In the genomic region with DNA sequence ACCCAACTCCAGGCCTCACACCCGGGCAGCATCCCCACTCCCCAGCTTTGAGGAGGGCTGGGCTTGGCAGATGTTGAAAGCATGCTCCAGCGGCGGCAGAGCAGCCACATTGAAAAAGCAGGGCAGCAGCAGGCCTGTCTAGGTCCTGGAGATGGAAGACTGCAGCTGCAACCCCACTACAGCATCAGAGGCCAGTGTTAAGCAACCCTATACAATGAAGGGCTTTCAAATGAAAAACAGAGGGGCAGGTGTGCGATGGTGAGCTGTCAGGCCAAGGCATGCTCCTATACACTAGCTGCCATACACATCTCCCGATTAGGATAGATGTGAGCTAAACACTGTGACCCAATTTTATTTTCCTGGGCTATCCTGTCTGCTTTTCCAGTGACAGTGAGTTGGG, we compare ENCODE assay signal across 17 mouse cellular contexts.
A peak's percentile ranks its signal among the peaks of the same experiment; 100 is the strongest.
DNase-seq lines count a peak whose midpoint lies in the region; ATAC-seq and TF ChIP-seq lines count a peak whose summit lies in the region.
"Had no signal": no experiment of that assay in that cellular context is flagged by ENCODE, and none has a peak within 500 bp of the region (broad histone marks: within the 10 kb centered on the region; RNA-seq: fewer than 3 reads in every experiment).

No protein-coding gene starts in this region.

- no peaks in the 10 kb centered on the region for H3K9me3 ChIP-seq in midbrain, embryonic 13.5 days
- no peaks in the 10 kb centered on the region for H3K9me3 ChIP-seq in midbrain, embryonic 11.5 days (ENCODE audit: control insufficient read depth, low read length)
- no peaks in the 10 kb centered on the region for H3K9me3 ChIP-seq in forebrain, postnatal 0 days (ENCODE audit: low read length)
- H3K9me3 ChIP-seq in neural tube, embryonic 13.5 days = no peaks in the 10 kb centered on the region
- H3K9me3 ChIP-seq: heart, embryonic 10.5 days had no signal

- no peaks in the 10 kb centered on the region for H3K27me3 ChIP-seq in midbrain, embryonic 13.5 days
- H3K27me3 ChIP-seq in midbrain, embryonic 11.5 days (ENCODE audit: control insufficient read depth, insufficient read depth, low read length) = no peaks in the 10 kb centered on the region
- H3K27me3 ChIP-seq in forebrain, postnatal 0 days (ENCODE audit: insufficient read depth, low read length) = no peaks in the 10 kb centered on the region
- H3K27me3 ChIP-seq in neural tube, embryonic 13.5 days = no peaks in the 10 kb centered on the region
- H3K27me3 ChIP-seq: Patski had no signal

- 65% methylated on average over 5 of the region's 5 CpGs for WGBS in midbrain, embryonic 13.5 days
- WGBS in midbrain, embryonic 11.5 days = 89% methylated on average over 5 of the region's 5 CpGs
- 49% methylated on average over 5 of the region's 5 CpGs for WGBS in forebrain, postnatal 0 days
- WGBS in neural tube, embryonic 13.5 days = 79% methylated on average over 5 of the region's 5 CpGs

- H3K27ac ChIP-seq in midbrain, embryonic 13.5 days = 0 out of 2 replicates have a peak overlapping the region, but pooled peaks have one; percentile 21
- no peak overlapping the region for H3K27ac ChIP-seq in midbrain, embryonic 11.5 days (ENCODE audit: low read depth, low read length)
- H3K27ac ChIP-seq in embryonic fibroblast, embryonic 13.5 days (ENCODE audit: insufficient read depth, low read length) = peak overlapping the region; percentile 74
- H3K27ac ChIP-seq in forebrain, postnatal 0 days (ENCODE audit: low read depth, low read length) = no peak overlapping the region
- peak overlapping the region; percentile 39 for H3K27ac ChIP-seq in neural tube, embryonic 13.5 days (replicated peaks)
- H3K27ac ChIP-seq: heart, embryonic 10.5 days; kidney, postnatal 0 days had no signal

- TF ChIP-seq POLR2A in embryonic fibroblast, embryonic 13.5 days (IDR thresholded peaks at IDR 0.05; ENCODE audit: low read depth, low read length) = no peak

- H3K4me1 ChIP-seq in midbrain, embryonic 13.5 days (replicated peaks) = peaks cover 10% of the 10 kb centered on the region
- H3K4me1 ChIP-seq in midbrain, embryonic 11.5 days (ENCODE audit: control insufficient read depth, insufficient read depth, low read length) = no peaks in the 10 kb centered on the region
- peaks cover 18% of the 10 kb centered on the region for H3K4me1 ChIP-seq in embryonic fibroblast, embryonic 13.5 days (ENCODE audit: control insufficient read depth, insufficient read depth, low read length)
- peaks cover 3% of the 10 kb centered on the region; the same call in 1 of the 2 replicates for H3K4me1 ChIP-seq in forebrain, postnatal 0 days (ENCODE audit: insufficient read depth)
- H3K4me1 ChIP-seq in neural tube, embryonic 13.5 days (replicated peaks) = peaks cover 22% of the 10 kb centered on the region
- H3K4me1 ChIP-seq: heart, embryonic 10.5 days had no signal

- 0 out of 2 replicates have a peak, but pooled peaks have one; percentile 25 for ATAC-seq in midbrain, embryonic 13.5 days
- no peak for ATAC-seq in midbrain, embryonic 11.5 days (ENCODE audit: low FRiP score)
- peak; percentile 36 for ATAC-seq in forebrain, postnatal 0 days
- ATAC-seq in neural tube, embryonic 13.5 days (ENCODE audit: low read depth) = peak; percentile 37
- ATAC-seq: lung, postnatal 0 days; Patski had no signal

- no peak overlapping the region for H3K4me2 ChIP-seq in midbrain, embryonic 13.5 days (replicated peaks)
- H3K4me2 ChIP-seq in midbrain, embryonic 11.5 days = no peak overlapping the region
- H3K4me2 ChIP-seq in forebrain, postnatal 0 days (ENCODE audit: low read depth) = no peak overlapping the region
- no peak overlapping the region for H3K4me2 ChIP-seq in neural tube, embryonic 13.5 days
- H3K4me2 ChIP-seq: liver, embryonic 11.5 days had no signal

- H3K9ac ChIP-seq in midbrain, embryonic 13.5 days (replicated peaks) = no peak overlapping the region
- H3K9ac ChIP-seq in midbrain, embryonic 11.5 days (ENCODE audit: low read length) = no peak overlapping the region
- no peak overlapping the region for H3K9ac ChIP-seq in forebrain, postnatal 0 days
- H3K9ac ChIP-seq in neural tube, embryonic 13.5 days = no peak overlapping the region

- H3K4me3 ChIP-seq in midbrain, embryonic 13.5 days (replicated peaks) = no peak overlapping the region
- H3K4me3 ChIP-seq in midbrain, embryonic 11.5 days (ENCODE audit: low read depth, low read length) = no peak overlapping the region
- H3K4me3 ChIP-seq in embryonic fibroblast, embryonic 13.5 days (ENCODE audit: insufficient read depth, low read length) = no peak overlapping the region
- H3K4me3 ChIP-seq in forebrain, postnatal 0 days (ENCODE audit: low read depth, low read length) = no peak overlapping the region
- H3K4me3 ChIP-seq in neural tube, embryonic 13.5 days = no peak overlapping the region
- H3K4me3 ChIP-seq: heart, embryonic 10.5 days had no signal

- no peak for DNase-seq in midbrain, embryonic 11.5 days (ENCODE audit: low spot score, missing footprints)
- no peak for DNase-seq in forebrain, postnatal 0 days
- DNase-seq in right cerebral cortex, adult 2 months (ENCODE audit: low spot score in 2 of 2) = no peak
- no peak for DNase-seq in left cerebral cortex, adult 11 months (ENCODE audit: low spot score)
- DNase-seq: adrenal gland, adult 8-10 months; cerebellum, postnatal 25 days; heart, postnatal 4 days; spleen, adult 18-20 months; thymus, adult 18-20 months had no signal

- H3K36me3 ChIP-seq in midbrain, embryonic 13.5 days = peaks cover 86% of the 10 kb centered on the region
- peaks cover 6% of the 10 kb centered on the region for H3K36me3 ChIP-seq in midbrain, embryonic 11.5 days (ENCODE audit: control insufficient read depth, insufficient read depth, low read length)
- H3K36me3 ChIP-seq in forebrain, postnatal 0 days (ENCODE audit: insufficient read depth) = peaks cover 58% of the 10 kb centered on the region
- peaks cover 86% of the 10 kb centered on the region for H3K36me3 ChIP-seq in neural tube, embryonic 13.5 days

- no peak for TF ChIP-seq CTCF in embryonic fibroblast, embryonic 13.5 days (IDR thresholded peaks at IDR 0.05; ENCODE audit: borderline replicate concordance, insufficient read depth, low read length)
- no peak for TF ChIP-seq CTCF in forebrain, postnatal 0 days (IDR thresholded peaks at IDR 0.05; ENCODE audit: low read depth)

Comparison
In these comparisons a context has a peak if more than half of its experiments do, and no peak if none do; other contexts are left out.
1. H3K27ac ChIP-seq: peak in midbrain, embryonic 13.5 days (single experiment), embryonic fibroblast, embryonic 13.5 days (single experiment) and neural tube, embryonic 13.5 days (single experiment); none in midbrain, embryonic 11.5 days (single experiment) and forebrain, postnatal 0 days (single experiment).